Mouse (Mus musculus) gastrocnemius, postnatal 10 days (tissue): ENCODE measurements around the gene Gm9767. TPM values are rescaled to one million over a fixed set of nuclear protein-coding genes. Genes with fewer than 3 reads are reported as not detected.

Experiments used
- DNase-seq: peaks from one replicate; pipeline ENCODE4 v3.0.0; 2021; ENCODE audit warnings: mixed read lengths
- long read RNA-seq, 2 experiments: library from polyadenylated mRNA; stranded (forward); transcript quantifications; one replicate each; pipeline ENCODE4 v2.0.0; 2021
- total RNA-seq, 2 experiments: library from RNA; stranded (reverse); gene quantifications; 2 replicates each; pipeline ENCODE4 v1.2.3; 2021

The Gm9767 gene
- not detected for total RNA-seq
- long read RNA-seq, experiment 1, result 0 reads
- long read RNA-seq, experiment 2, result 0 reads

- DNase-seq, result peak; percentile 27
Measured at GRCm38 (mm10) chr10:26077671-26078481, at the start of gene Gm9767. Gene Gm9767, plus strand, starts transcription at chr10:26078255.

DNA sequence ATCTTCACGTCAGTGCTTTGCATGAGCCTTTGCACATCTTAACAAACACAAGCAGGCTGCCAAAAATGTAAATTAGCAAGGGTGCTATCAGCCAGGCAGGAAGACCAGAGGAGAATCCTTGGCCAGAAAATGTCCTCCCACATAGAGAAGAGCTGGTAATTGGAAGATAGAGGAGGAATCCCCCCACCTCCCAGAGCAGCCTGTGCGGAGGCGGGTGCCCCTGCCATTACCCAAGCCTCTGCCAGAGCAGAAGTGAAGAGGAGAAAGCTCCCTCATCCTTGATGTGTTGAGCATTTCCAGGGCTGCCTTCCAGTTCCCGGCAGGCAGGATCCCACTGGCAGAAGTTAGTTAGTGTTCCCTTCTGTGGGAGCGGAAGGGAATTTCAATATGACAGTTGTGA, 43.1 kb upstream of the Gm9767 start:
- DNase-seq, result no peak

DNA sequence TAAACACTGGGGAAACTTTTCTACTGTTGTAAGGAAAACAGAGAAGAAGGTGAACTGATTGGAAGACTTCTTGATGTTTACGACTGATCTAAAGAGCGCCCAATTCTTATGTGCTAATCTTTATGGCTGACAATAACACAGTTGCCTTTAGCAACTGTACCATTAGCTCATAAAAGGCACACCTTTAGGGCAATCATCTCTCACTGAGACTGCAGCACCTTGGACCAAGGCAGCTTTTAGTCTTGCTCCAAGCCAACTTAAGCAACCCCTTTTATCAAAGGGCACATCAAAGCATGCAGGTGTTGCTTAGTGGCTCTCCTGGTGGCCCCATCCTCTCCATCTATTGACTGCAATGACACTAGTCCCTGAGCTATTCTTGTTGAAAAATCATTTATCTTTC, 26.9 kb upstream of the Gm9767 start:
- no peak for DNase-seq

- DNase-seq, result no peak
Measured at GRCm38 (mm10) chr10:26059662-26060307, 18.3 kb upstream of the Gm9767 start.

DNA sequence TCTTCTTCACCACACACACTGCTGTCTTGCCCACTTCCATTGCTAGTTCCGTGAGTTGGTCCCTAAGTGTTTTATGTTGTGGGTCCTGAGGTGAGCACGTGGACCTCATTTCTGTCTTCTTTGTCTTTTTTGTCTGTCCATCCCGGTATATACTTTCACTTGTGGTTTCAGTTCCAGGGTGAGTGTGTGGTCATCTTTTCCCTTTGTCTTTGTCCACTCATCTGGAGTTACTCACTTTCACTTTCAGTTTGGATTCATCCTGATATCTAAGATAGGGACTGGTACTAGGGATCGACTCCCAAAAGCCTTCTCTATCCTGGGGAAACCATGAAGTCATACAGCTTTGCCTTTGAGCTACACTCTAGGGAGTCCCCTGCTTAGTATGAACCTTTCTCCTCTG, 15.0 kb upstream of the Gm9767 start:
- no peak for DNase-seq

- DNase-seq, result no peak
Measured at GRCm38 (mm10) chr10:26071986-26072385, 6.1 kb upstream of the Gm9767 start.

DNA sequence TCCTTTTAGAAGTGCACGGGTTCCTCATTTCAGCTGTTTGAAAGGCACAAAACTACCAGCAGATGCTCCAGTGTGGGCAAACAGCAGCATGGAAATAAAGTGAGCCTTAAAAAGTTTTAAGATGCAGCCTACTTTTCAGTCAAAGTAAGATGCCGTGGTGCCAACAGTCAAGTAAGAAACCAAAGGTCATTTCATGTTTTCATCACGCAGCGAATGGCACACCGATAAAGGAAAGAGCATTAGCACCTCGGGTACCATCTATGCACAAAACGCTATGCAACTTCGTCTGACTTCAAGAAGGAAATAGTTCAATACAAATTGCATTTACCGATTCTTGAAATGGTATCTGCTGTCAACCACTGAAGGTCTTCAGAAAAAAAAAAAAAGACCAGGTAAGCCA, 1.1 kb upstream of the Gm9767 start:
- no peak for DNase-seq

DNA sequence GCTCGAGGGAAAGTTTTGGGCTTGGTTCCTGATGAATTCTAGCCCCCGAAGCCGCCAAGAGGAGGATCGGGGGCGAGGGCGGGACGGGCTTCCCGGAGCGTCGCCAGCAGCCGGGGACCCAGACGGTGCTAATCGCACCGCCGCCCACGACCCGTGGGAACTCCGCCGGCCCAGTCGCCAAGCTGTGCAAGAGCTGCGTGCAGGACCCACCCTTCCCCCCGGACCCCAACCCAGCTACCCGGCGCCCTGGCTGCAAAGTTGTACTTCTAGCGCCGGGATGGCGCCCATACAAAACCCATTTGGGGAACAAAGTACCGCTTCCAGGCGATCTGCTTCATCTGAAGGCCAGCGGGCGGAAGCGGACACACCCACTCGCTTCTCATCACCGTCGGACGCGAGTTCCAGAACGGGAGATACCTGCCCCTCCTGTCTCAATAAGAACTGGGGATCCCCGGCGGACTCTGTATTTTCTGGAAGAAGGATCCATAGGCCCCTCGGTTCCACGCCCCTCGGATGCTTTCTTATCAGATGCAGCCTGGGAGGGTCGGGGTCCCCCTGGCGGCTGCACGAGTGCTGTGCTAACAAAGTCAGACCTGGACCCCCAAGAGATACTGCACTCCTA, 577 bp downstream of the Gm9767 start, which contains the start of gene Tmem200a:
TSS of gene Tmem200a (minus strand) at position 532 of the 622 bp plus-strand sequence.
- peak; percentile 56 for DNase-seq

GRCm38 (mm10) chr10:26079678-26080077, 1.6 kb downstream of the Gm9767 start:
- no peak for DNase-seq

- DNase-seq, result no peak
Measured at GRCm38 (mm10) chr10:26082081-26082480, 4.0 kb downstream of the Gm9767 start.

GRCm38 (mm10) chr10:26103330-26103982, 25.4 kb downstream of the Gm9767 start:
- DNase-seq, result no peak

- no peak for DNase-seq
Measured at GRCm38 (mm10) chr10:26114409-26114808, 36.4 kb downstream of the Gm9767 start.

GRCm38 (mm10) chr10:26119067-26119821, 41.2 kb downstream of the Gm9767 start:
- no peak for DNase-seq

GRCm38 (mm10) chr10:26119822-26120183, 41.7 kb downstream of the Gm9767 start:
- no peak for DNase-seq

Other genes starting within 250 kb of the Gm9767 start
- 1 to 10 TPM; 1.0 to 1.3 TPM for gene Tmem200a, start 797 bp downstream of the Gm9767 start, total RNA-seq
- gene Samd3, start 151.5 kb downstream of the Gm9767 start, total RNA-seq, result not detected